Mouse (Mus musculus) olfactory bulb, adult 2 months (tissue): ENCODE data around the gene Med12. TPM values are rescaled to one million over a fixed set of nuclear protein-coding genes. Genes with fewer than 3 reads are reported as not detected.

Source experiments
- H3K27ac ChIP-seq: fragments of 200-500 bp; 2 replicates; pipeline ENCODE4 v1.5.1; 2012; ENCODE audit warnings: low read depth, low read length; ENCODE audit not compliant: insufficient read depth
- H3K4me1 ChIP-seq: fragments of 200-500 bp; 2 replicates; pipeline ENCODE4 v1.6.1; 2012; ENCODE audit warnings: low read length; ENCODE audit not compliant: control insufficient read depth, insufficient read depth
- H3K4me3 ChIP-seq: fragments of 200-500 bp; 2 replicates; pipeline ENCODE4 v1.5.1; 2012; ENCODE audit warnings: mild to moderate bottlenecking, low read depth, low read length, moderate library complexity; ENCODE audit not compliant: insufficient read depth
- CTCF ChIP-seq: fragments of 200-500 bp; IDR thresholded peaks from 2 replicates; pipeline ENCODE4 v1.5.1; 2012; ENCODE audit warnings: low read depth, mild to moderate bottlenecking, low read length, moderate library complexity; ENCODE audit not compliant: insufficient read depth
- POLR2A ChIP-seq: fragments of 200-500 bp; IDR thresholded peaks from 2 replicates; pipeline ENCODE4 v1.6.1; 2012; ENCODE audit warnings: mild to moderate bottlenecking, low read depth, low read length, moderate library complexity; ENCODE audit not compliant: insufficient read depth
- WGBS: fragments of 180-500 bp; shearing (Covaris S2); methylation state at CpG from one replicate; pipeline ENCODE4 v1.1.7; 2018; 5-methylcytosine and 5-hydroxymethylcytosine counted together
- polyA plus RNA-seq: library from polyadenylated mRNA; stranded (reverse); fragments of >200 nt; gene quantifications from 2 replicates; pipeline ENCODE4 v1.2.4, GENCODE M21; 2012; ENCODE audit warnings: low replicate concordance; ENCODE audit not compliant: missing spikeins, insufficient read depth, insufficient read length

Gene Med12
- polyA plus RNA-seq, 1 experiment, result not detected

GRCm38 (mm10) chrX:101268025-101268754 lies 5.6 kb upstream of the Med12 start, which contains the start of gene Il2rg:
Gene Il2rg, minus strand, starts transcription at chrX:101268255.
- WGBS, result 81% methylated on average over 5 of the region's 5 CpGs
- Histone ChIP-seq H3K27ac (no peak within 1 kb of the TSS), H3K4me3 (no peak within 1 kb of the TSS), H3K4me1 (no peaks in the 10 kb centered on the region)
- TF ChIP-seq POLR2A, result no peak

GRCm38 (mm10) chrX:101268755-101269124 lies 5.1 kb upstream of the Med12 start, which contains the start of gene Gm20489:
Gene Gm20489, minus strand, starts transcription at chrX:101269023.
- no peak for TF ChIP-seq POLR2A
- no peak for TF ChIP-seq CTCF
- H3K4me3 ChIP-seq, result no peak within 1 kb of the TSS
- no peak within 1 kb of the TSS for H3K27ac ChIP-seq
- WGBS, result 64% methylated on average over 3 of the region's 3 CpGs
- no peaks in the 10 kb centered on the region for H3K4me1 ChIP-seq

- Histone ChIP-seq H3K27ac (no peak overlapping the region), H3K4me3 (peak overlapping the region; percentile 91), H3K4me1 (no peaks in the 10 kb centered on the region)
- 20% methylated on average over 6 of the region's 6 CpGs for WGBS
- no peak for TF ChIP-seq POLR2A
- TF ChIP-seq CTCF, result no peak
Measured at GRCm38 (mm10) chrX:101273410-101273809, 420 bp upstream of the Med12 start.

GRCm38 (mm10) chrX:101282813-101283212 lies 9.0 kb downstream of the Med12 start:
- TF ChIP-seq CTCF, result no peak
- TF ChIP-seq POLR2A, result no peak
- H3K4me3 ChIP-seq, result no peak overlapping the region
- 86% methylated on average over 6 of the region's 6 CpGs for WGBS
- no peak overlapping the region for H3K27ac ChIP-seq
- H3K4me1 ChIP-seq, result no peaks in the 10 kb centered on the region

GRCm38 (mm10) chrX:101285534-101285933 lies 11.7 kb downstream of the Med12 start:
- H3K4me1 ChIP-seq, result no peaks in the 10 kb centered on the region
- TF ChIP-seq POLR2A (no peak), CTCF (peak; percentile 29; the same call in 1 of the 2 replicates)
- WGBS, result 20% methylated on average over 6 of the region's 6 CpGs
- H3K27ac ChIP-seq, result no peak overlapping the region
- H3K4me3 ChIP-seq, result no peak overlapping the region

DNA sequence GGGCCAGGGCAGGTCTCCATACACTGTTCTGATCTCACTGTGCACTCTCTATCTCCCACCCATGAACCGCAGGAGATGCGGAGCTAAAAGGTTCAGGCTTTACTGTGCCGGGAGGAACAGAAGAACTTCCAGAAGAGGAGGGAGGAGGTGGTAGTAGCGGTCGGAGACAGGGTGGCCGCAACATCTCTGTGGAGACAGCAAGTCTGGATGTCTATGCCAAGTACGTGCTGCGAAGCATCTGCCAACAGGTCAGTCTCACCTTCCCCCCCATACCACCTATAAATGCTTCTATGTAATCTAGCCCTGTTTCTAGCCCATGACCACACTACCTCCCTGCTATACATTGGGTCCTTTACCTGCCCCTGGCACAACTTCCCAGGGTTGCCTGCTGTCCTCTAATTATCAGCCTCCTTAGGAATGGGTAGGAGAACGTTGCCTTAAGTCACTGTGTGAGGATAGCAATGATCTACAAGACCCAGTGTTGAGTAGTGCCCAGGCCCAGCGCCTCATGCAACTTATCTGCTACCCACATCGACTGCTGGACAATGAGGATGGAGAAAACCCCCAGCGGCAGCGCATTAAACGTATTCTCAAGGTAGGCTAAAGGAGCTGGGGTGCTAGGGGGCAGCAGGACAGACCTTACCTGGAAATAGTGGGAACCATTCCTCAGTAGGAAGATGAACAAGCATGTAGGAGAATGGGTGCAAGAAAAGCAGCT lies 12.3 kb downstream of the Med12 start:
- Histone ChIP-seq H3K4me1 (no peaks in the 10 kb centered on the region), H3K4me3 (no peak overlapping the region), H3K27ac (no peak overlapping the region)
- WGBS, result 85% methylated on average over 14 of the region's 14 CpGs
- TF ChIP-seq POLR2A (no peak), CTCF (no peak)

- WGBS, result 90% methylated on average over 3 of the region's 3 CpGs
- no peak overlapping the region for H3K4me3 ChIP-seq
- H3K27ac ChIP-seq, result no peak overlapping the region
- H3K4me1 ChIP-seq, result no peaks in the 10 kb centered on the region
- no peak for TF ChIP-seq POLR2A
- TF ChIP-seq CTCF, result no peak
Measured at GRCm38 (mm10) chrX:101287543-101287942, 13.7 kb downstream of the Med12 start.

- TF ChIP-seq POLR2A (no peak), CTCF (no peak)
- no peak overlapping the region for H3K27ac ChIP-seq
- WGBS, result 93% methylated on average over 6 of the region's 6 CpGs
- H3K4me1 ChIP-seq, result no peaks in the 10 kb centered on the region
- no peak overlapping the region for H3K4me3 ChIP-seq
Measured at GRCm38 (mm10) chrX:101288432-101288831, 14.6 kb downstream of the Med12 start.

DNA sequence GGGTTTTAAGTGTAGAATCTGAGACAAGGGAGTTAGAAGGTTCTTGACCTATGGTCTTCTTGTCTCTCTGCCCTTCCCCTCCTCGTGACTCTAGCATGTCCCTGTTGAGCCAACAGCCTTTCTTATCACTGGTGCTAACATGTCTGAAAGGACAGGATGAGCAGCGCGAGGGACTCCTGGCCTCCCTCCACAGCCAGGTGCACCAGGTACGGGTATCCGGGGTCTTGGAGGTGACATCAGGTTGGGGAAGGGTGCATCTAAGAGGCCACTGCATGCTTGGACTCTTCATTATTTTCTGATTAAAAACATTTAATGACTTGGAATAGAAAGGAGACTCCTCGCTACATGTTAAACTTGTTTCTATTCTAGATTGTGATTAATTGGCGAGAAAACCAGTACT lies 15.2 kb downstream of the Med12 start:
- Histone ChIP-seq H3K4me3 (no peak overlapping the region), H3K4me1 (no peaks in the 10 kb centered on the region), H3K27ac (no peak overlapping the region)
- 90% methylated on average over 7 of the region's 7 CpGs for WGBS
- TF ChIP-seq POLR2A (no peak), CTCF (no peak)
